Mouse (Mus musculus) stomach, postnatal 0 days (tissue): ENCODE measurements around the gene Nps. TPM values are rescaled to one million over a fixed set of nuclear protein-coding genes. Genes with fewer than 3 reads are reported as not detected.

ENCODE experiments used
- ATAC-seq: fragments of 200-750 bp; cut with Nextera tagmentation; 2 replicates; pipeline ENCODE4 v1.8.0; 2017; ENCODE audit not compliant: low FRiP score, low TSS enrichment
- DNase-seq: peaks from one replicate; pipeline ENCODE4 v3.0.0-alpha.2; 2016; ENCODE audit warnings: low spot score
- H3K27ac ChIP-seq: fragments of 300-500 bp; sonication (generic); replicated peaks from 2 replicates; pipeline ENCODE4 v1.5.1; 2014; ENCODE audit warnings: mild to moderate bottlenecking, control low read depth
- H3K27me3 ChIP-seq: fragments of 300-500 bp; sonication (generic); 2 replicates; pipeline ENCODE4 v1.6.1; 2014; ENCODE audit warnings: low read length; ENCODE audit not compliant: control insufficient read depth, insufficient read depth
- H3K36me3 ChIP-seq: fragments of 300-500 bp; sonication (generic); 2 replicates; pipeline ENCODE4 v1.6.1; 2014; ENCODE audit warnings: low read length, mixed read lengths; ENCODE audit not compliant: control insufficient read depth, insufficient read depth
- H3K4me1 ChIP-seq: fragments of 300-500 bp; sonication (generic); replicated peaks from 2 replicates; pipeline ENCODE4 v1.6.1; 2014; ENCODE audit warnings: antibody characterized with exemption; ENCODE audit not compliant: control insufficient read depth, insufficient read depth
- H3K4me2 ChIP-seq: fragments of 300-500 bp; sonication (generic); replicated peaks from 2 replicates; pipeline ENCODE4 v1.6.1; 2014; ENCODE audit warnings: low read depth, mild to moderate bottlenecking, control low read depth, moderate library complexity
- H3K4me3 ChIP-seq: fragments of 300-500 bp; sonication (generic); 2 replicates; pipeline ENCODE4 v1.5.1; 2014; ENCODE audit warnings: low read depth, low read length, control low read depth
- H3K9ac ChIP-seq: fragments of 300-500 bp; sonication (generic); 2 replicates; pipeline ENCODE4 v1.6.1; 2014; ENCODE audit warnings: mild to moderate bottlenecking, low read length, control low read depth, mixed read lengths
- H3K9me3 ChIP-seq: fragments of 300-500 bp; sonication (generic); 2 replicates; pipeline ENCODE4 v1.6.1; 2016; ENCODE audit warnings: low read length; ENCODE audit not compliant: control insufficient read depth
- CTCF ChIP-seq: IDR thresholded peaks from 2 replicates; pipeline ENCODE4 v1.5.1; 2016; ENCODE audit warnings: antibody characterized with exemption, low read depth, mild to moderate bottlenecking, moderate library complexity
- EP300 ChIP-seq: optimal IDR thresholded peaks from 2 replicates; pipeline ENCODE3; 2016; ENCODE audit warnings: antibody characterized with exemption
- WGBS: fragments of 180-500 bp; shearing (Covaris S2); extraction: QIAGEN DNeasy Blood & Tissue Kit; methylation state at CpG from one replicate; pipeline ENCODE4 v1.1.7; 2014; 5-methylcytosine and 5-hydroxymethylcytosine counted together
- polyA plus RNA-seq: library from polyadenylated mRNA; unstranded; fragments of >200 nt; fragmentation: Nextera tagmentation; extraction: Ambion mirVana; gene quantifications from 2 replicates; pipeline ENCODE4 v1.2.1, GENCODE M21; 2015

Nps gene
- polyA plus RNA-seq, 1 experiment from 2014 or later, result not detected

- no peak for ATAC-seq
These were observed 33.2 kb downstream of the Nps start for GRCm38 (mm10) chr7:135291646-135292236.

GRCm38 (mm10) chr7:135294498-135294897, 36.0 kb downstream of the Nps start:
- ATAC-seq (no peak), DNase-seq (no peak)
- Histone ChIP-seq H3K4me1 (no peaks in the 10 kb centered on the region), H3K9me3 (no peaks in the 10 kb centered on the region), H3K27ac (no peak overlapping the region), H3K9ac (no peak overlapping the region), H3K27me3 (no peaks in the 10 kb centered on the region), H3K4me2 (no peak overlapping the region), H3K4me3 (no peak overlapping the region), H3K36me3 (no peaks in the 10 kb centered on the region)
- WGBS, result 81% methylated on average over 3 of the region's 3 CpGs
- TF ChIP-seq CTCF, result no peak
- no peak for TF ChIP-seq EP300

More at GRCm38 (mm10) chr7:135291646-135292236, 33.2 kb downstream of the Nps start:
- H3K36me3 ChIP-seq, result no peaks in the 10 kb centered on the region
- no peak overlapping the region for H3K9ac ChIP-seq
- TF ChIP-seq EP300 (no peak), CTCF (no peak)
- no peaks in the 10 kb centered on the region for H3K4me1 ChIP-seq
- no peaks in the 10 kb centered on the region for H3K9me3 ChIP-seq
- DNase-seq, result no peak
- no peak overlapping the region for H3K27ac ChIP-seq
- H3K4me2 ChIP-seq, result no peak overlapping the region
- 75% methylated on average over 15 of the region's 15 CpGs for WGBS
- H3K27me3 ChIP-seq, result no peaks in the 10 kb centered on the region
- no peak overlapping the region for H3K4me3 ChIP-seq

DNA sequence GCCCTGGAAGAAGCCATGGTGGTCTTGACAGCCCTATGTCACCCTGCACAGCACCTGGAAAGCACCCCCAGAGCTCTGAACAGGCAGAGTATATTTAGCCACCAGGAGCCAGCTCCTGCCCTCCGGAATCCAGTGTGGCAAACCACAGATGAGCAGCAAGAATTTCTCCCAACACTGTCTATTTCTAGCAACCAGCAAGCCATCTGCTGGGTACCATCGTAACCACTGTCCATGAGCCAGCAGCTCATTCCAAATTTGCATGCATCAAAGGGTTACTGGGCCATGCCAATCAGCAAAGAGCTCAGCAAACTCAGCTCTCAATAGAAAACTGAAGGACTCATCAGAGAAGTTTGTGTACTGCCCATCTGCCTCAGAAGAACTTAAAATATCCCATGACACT, 46.0 kb downstream of the Nps start:
- WGBS, result 80% methylated on average over 2 of the region's 2 CpGs
- no peak overlapping the region for H3K27ac ChIP-seq
- no peak overlapping the region for H3K4me3 ChIP-seq
- H3K4me2 ChIP-seq, result no peak overlapping the region
- TF ChIP-seq CTCF (no peak), EP300 (no peak)
- H3K9me3 ChIP-seq, result no peaks in the 10 kb centered on the region
- no peak overlapping the region for H3K9ac ChIP-seq
- no peaks in the 10 kb centered on the region for H3K27me3 ChIP-seq
- H3K4me1 ChIP-seq, result no peaks in the 10 kb centered on the region
- no peaks in the 10 kb centered on the region for H3K36me3 ChIP-seq
- DNase-seq, result no peak
- ATAC-seq, result no peak

Other genes starting within 250 kb of the Nps start
- gene Foxi2, start 151.6 kb downstream of the Nps start, polyA plus RNA-seq, result not detected in 2 replicates